Mouse (Mus musculus) kidney, postnatal 0 days (tissue): Measurements from ENCODE around the gene Aff4. TPM values are rescaled to one million over a fixed set of nuclear protein-coding genes. Genes with fewer than 3 reads are reported as not detected.

Experiments used
- ATAC-seq: fragments of 200-750 bp; cut with Nextera tagmentation; replicated peaks from 2 replicates; pipeline ENCODE4 v1.8.0; 2017; ENCODE audit warnings: low read depth, moderate number of reproducible peaks, moderate TSS enrichment, moderate library complexity; ENCODE audit not compliant: low FRiP score
- DNase-seq: peaks from one replicate; pipeline ENCODE4 v3.0.0-alpha.2; 2016; ENCODE audit warnings: low spot score
- H3K27ac ChIP-seq: fragments of 300-500 bp; sonication (generic); 2 replicates; pipeline ENCODE4 v1.5.1; 2014; ENCODE audit warnings: mild to moderate bottlenecking
- H3K27me3 ChIP-seq: fragments of 300-500 bp; sonication (generic); 2 replicates; pipeline ENCODE4 v1.6.1; 2014; ENCODE audit warnings: low read length, mixed read lengths; ENCODE audit not compliant: insufficient read depth
- H3K36me3 ChIP-seq: fragments of 300-500 bp; sonication (generic); 2 replicates; pipeline ENCODE4 v1.6.1; 2014; ENCODE audit warnings: low read length, mixed read lengths; ENCODE audit not compliant: insufficient read depth
- H3K4me1 ChIP-seq: fragments of 300-500 bp; sonication (generic); replicated peaks from 2 replicates; pipeline ENCODE4 v1.6.1; 2014; ENCODE audit warnings: antibody characterized with exemption, low read length, mixed read lengths; ENCODE audit not compliant: insufficient read depth
- H3K4me2 ChIP-seq: fragments of 300-500 bp; sonication (generic); 2 replicates; pipeline ENCODE4 v1.6.1; 2014; ENCODE audit warnings: mild to moderate bottlenecking, low read length, moderate library complexity, mixed read lengths
- H3K4me3 ChIP-seq: fragments of 300-500 bp; sonication (generic); replicated peaks from 2 replicates; pipeline ENCODE4 v1.5.1; 2014; ENCODE audit warnings: low read depth, low read length
- H3K9ac ChIP-seq: fragments of 300-500 bp; sonication (generic); 2 replicates; pipeline ENCODE4 v1.6.1; 2014; ENCODE audit warnings: low read depth, low read length
- H3K9me3 ChIP-seq: fragments of 300-500 bp; sonication (generic); replicated peaks from 2 replicates; pipeline ENCODE4 v1.6.1; 2016; ENCODE audit warnings: low read length, inconsistent platforms, mixed read lengths
- CTCF ChIP-seq: IDR thresholded peaks from 2 replicates; pipeline ENCODE4 v1.5.1; 2016; ENCODE audit warnings: antibody characterized with exemption, low read depth, mild to moderate bottlenecking, moderate library complexity
- WGBS: fragments of 180-500 bp; shearing (Covaris S2); extraction: QIAGEN DNeasy Blood & Tissue Kit; methylation state at CpG from one replicate; pipeline ENCODE4 v1.1.7; 2014; 5-methylcytosine and 5-hydroxymethylcytosine counted together
- polyA plus RNA-seq: library from polyadenylated mRNA; unstranded; fragments of >200 nt; fragmentation: Nextera tagmentation; extraction: Ambion mirVana; gene quantifications from 2 replicates; pipeline ENCODE4 v1.2.1, GENCODE M21; 2015

The Aff4 gene
- 33.9 and 34.5 TPM in 2 replicates for polyA plus RNA-seq

- peak within 1 kb of the TSS; percentile 95 for H3K4me2 ChIP-seq
- no peak for TF ChIP-seq CTCF
- H3K27me3 ChIP-seq = no peaks in the 10 kb centered on the region
- H3K9me3 ChIP-seq = no peaks in the 10 kb centered on the region
- H3K9ac ChIP-seq = peak within 1 kb of the TSS; percentile 99
- no peaks in the 10 kb centered on the region for H3K36me3 ChIP-seq
- H3K4me1 ChIP-seq = 0 out of 2 replicates have a peak, but pooled peaks cover 7% of the 10 kb centered on the region
- peak within 1 kb of the TSS; percentile 99 for H3K27ac ChIP-seq
- ATAC-seq = peak; percentile 93
- peak; percentile 94 for DNase-seq
- WGBS = under 1% methylated on average over 106 of the region's 127 CpGs
- peak within 1 kb of the TSS; percentile 83 for H3K4me3 ChIP-seq
These were observed at the start of gene Aff4 for GRCm38 (mm10) chr11:53350291-53351223. Gene Aff4 (plus strand): TSS chr11:53350833.

DNA sequence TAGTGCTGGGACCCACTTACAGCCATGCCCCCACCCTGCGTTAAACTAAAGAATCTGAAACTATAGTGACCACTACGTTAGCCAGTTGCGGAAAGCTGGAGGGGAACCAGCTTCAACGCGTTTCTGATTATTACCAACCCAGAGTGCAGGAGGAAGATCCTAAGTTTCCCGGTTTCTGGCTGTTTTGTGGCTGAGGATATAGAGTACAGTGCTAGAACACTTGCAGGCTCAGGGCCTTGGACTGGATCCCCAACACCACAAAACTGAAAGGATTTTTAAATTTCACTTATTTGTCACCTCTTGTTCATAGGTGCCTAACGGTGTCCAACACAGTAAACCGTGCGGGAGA is 49.5 kb upstream of the Aff4 start:
- H3K9me3 ChIP-seq = no peaks in the 10 kb centered on the region
- peak overlapping the region; percentile 92; the same call in 1 of the 2 replicates for H3K4me3 ChIP-seq
- peak overlapping the region; percentile 62 for H3K4me2 ChIP-seq
- ATAC-seq = no peak
- H3K36me3 ChIP-seq = no peaks in the 10 kb centered on the region
- 49% methylated on average over 9 of the region's 9 CpGs for WGBS
- peak overlapping the region; percentile 100 for H3K27ac ChIP-seq
- H3K9ac ChIP-seq = peak overlapping the region; percentile 99
- peaks cover 7% of the 10 kb centered on the region; the same call in 1 of the 2 replicates for H3K4me1 ChIP-seq
- TF ChIP-seq CTCF = no peak
- H3K27me3 ChIP-seq = no peaks in the 10 kb centered on the region
- no peak for DNase-seq

DNA sequence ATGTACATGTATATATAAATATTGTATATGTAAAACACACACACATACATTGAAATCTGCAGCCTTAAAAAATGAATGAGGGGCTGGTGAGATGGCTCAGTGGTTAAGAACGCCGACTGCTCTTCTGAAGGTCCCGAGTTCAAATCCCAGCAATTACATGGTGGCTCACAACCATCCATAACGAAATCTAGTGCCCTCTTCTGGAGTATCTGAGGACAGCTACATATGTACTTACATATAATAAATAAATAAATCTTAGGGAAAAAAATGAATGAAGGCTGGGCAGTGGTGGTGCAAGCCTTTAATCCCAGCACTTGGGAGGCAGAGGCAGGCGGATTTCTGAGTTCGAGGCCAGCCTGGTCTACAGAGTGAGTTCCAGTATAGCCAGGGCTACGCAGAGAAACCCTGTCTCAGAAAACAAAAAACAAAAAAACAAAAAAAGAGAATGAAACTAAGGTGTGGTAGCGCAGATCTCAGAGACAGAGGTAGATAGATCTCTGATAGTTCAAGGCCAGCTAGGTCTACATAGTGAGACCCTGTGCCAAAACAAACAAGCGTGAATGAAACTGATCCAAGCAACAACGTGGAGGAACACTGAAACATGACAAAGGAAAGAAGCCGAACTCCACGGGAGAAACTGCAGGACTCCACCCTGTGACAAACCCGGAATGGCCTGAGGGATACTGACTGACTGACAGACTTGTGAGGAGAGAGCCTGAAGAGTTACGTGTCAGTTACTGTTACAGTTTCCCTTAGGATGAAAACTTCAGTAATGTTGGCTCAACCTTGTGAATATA is 46.4 kb upstream of the Aff4 start:
- DNase-seq (no peak), ATAC-seq (no peak)
- no peak overlapping the region for H3K27ac ChIP-seq
- no peak overlapping the region for H3K4me3 ChIP-seq
- no peak overlapping the region for H3K4me2 ChIP-seq
- TF ChIP-seq CTCF = 0 out of 2 replicates have a peak, but pooled peaks have one; percentile 6
- H3K27me3 ChIP-seq = no peaks in the 10 kb centered on the region
- WGBS = 82% methylated on average over 14 of the region's 14 CpGs
- no peak overlapping the region for H3K9ac ChIP-seq
- peaks cover 8% of the 10 kb centered on the region for H3K4me1 ChIP-seq
- no peaks in the 10 kb centered on the region for H3K9me3 ChIP-seq
- H3K36me3 ChIP-seq = no peaks in the 10 kb centered on the region

DNA sequence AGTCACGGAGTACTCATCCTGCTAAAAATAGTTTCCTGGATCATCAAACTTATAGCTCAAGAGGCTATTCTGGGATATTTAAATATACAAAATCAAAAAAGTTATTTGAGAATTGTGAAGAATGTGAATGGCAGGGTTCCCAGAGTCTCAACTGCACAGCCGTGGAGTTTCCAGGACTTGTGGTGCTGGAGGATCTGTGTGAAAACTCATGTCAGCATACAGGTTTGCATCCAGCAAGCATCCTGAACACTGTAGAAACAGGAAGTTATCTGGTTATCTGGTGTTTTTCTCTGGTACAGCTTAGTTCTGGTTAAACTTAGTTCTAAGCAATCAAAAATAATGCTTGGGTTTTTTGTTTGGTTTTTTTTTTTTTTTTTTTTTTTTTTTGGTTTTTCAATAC is 43.7 kb upstream of the Aff4 start:
- Histone ChIP-seq H3K4me2 (no peak overlapping the region), H3K9ac (no peak overlapping the region), H3K4me3 (no peak overlapping the region), H3K9me3 (no peaks in the 10 kb centered on the region), H3K27me3 (no peaks in the 10 kb centered on the region), H3K27ac (no peak overlapping the region), H3K36me3 (no peaks in the 10 kb centered on the region), H3K4me1 (peaks cover 8% of the 10 kb centered on the region)
- TF ChIP-seq CTCF = no peak
- 61% methylated on average over 2 of the region's 2 CpGs for WGBS
- DNase-seq (peak; percentile 61), ATAC-seq (no peak)

- H3K4me2 ChIP-seq = no peak overlapping the region
- 34% methylated on average over 10 of the region's 10 CpGs for WGBS
These were observed 43.0 kb upstream of the Aff4 start for GRCm38 (mm10) chr11:53307558-53308065.

More at GRCm38 (mm10) chr11:53307558-53308065, 43.0 kb upstream of the Aff4 start:
- peak overlapping the region; percentile 91 for H3K27ac ChIP-seq
- H3K9ac ChIP-seq = no peak overlapping the region
- H3K4me1 ChIP-seq = peaks cover 8% of the 10 kb centered on the region
- H3K27me3 ChIP-seq = no peaks in the 10 kb centered on the region
- ATAC-seq = no peak
- H3K4me3 ChIP-seq = no peak overlapping the region
- DNase-seq = peak; percentile 80
- H3K36me3 ChIP-seq = no peaks in the 10 kb centered on the region
- TF ChIP-seq CTCF = no peak
- no peaks in the 10 kb centered on the region for H3K9me3 ChIP-seq
